Mouse (Mus musculus) kidney, postnatal 14 days (tissue): ENCODE data around the gene Exoc3.

ENCODE experiments used
- DNase-seq: peaks from one replicate; pipeline ENCODE4 v3.0.0; 2022; ENCODE audit warnings: mixed read lengths

The Exoc3 gene

GRCm38 (mm10) chr13:74138906-74139647 is 69.5 kb downstream of the Exoc3 start:
- DNase-seq = peak; percentile 55

- DNase-seq = peak; percentile 84
Observed at GRCm38 (mm10) chr13:74129909-74130308, 78.6 kb downstream of the Exoc3 start.

- peak; percentile 67 for DNase-seq
Observed at GRCm38 (mm10) chr13:74127571-74127970, 81.0 kb downstream of the Exoc3 start.

- no peak for DNase-seq
Observed at GRCm38 (mm10) chr13:74122632-74123031, 85.9 kb downstream of the Exoc3 start.

- no peak for DNase-seq
Observed at GRCm38 (mm10) chr13:74121795-74122330, 86.7 kb downstream of the Exoc3 start.

- peak; percentile 80 for DNase-seq
Observed at GRCm38 (mm10) chr13:74121141-74121602, 87.4 kb downstream of the Exoc3 start, which contains the start of gene Slc9a3. Slc9a3 (plus strand) TSS chr13:74121457.
